35 mouse cellular contexts compared by ENCODE assay signal in genomic region chr6:102725751-102726150, GRCm38 (mm10).
"Had no signal": no experiment of that assay in that cellular context is flagged by ENCODE, and none has a peak within 500 bp of the region (broad histone marks: within the 10 kb centered on the region; RNA-seq: fewer than 3 reads in every experiment).

No protein-coding gene starts in this region.

- H3K9me3 ChIP-seq: heart, embryonic 10.5 days; heart, embryonic 12.5 days; heart, embryonic 13.5 days; heart, embryonic 15.5 days; hindbrain, embryonic 10.5 days; hindbrain, embryonic 12.5 days; hindbrain, embryonic 13.5 days; hindbrain, embryonic 15.5 days; kidney, embryonic 15.5 days had no signal

- H3K36me3 ChIP-seq: heart, embryonic 10.5 days; heart, embryonic 12.5 days; heart, embryonic 13.5 days; heart, embryonic 15.5 days; hindbrain, embryonic 10.5 days; hindbrain, embryonic 12.5 days; hindbrain, embryonic 13.5 days; hindbrain, embryonic 15.5 days; kidney, embryonic 15.5 days had no signal

- H3K27ac ChIP-seq: heart, embryonic 10.5 days; heart, embryonic 13.5 days; heart, embryonic 15.5 days; hindbrain, embryonic 10.5 days; hindbrain, embryonic 12.5 days; hindbrain, embryonic 13.5 days; hindbrain, embryonic 14.5 days; hindbrain, embryonic 15.5 days; hindbrain, postnatal 0 days; kidney, embryonic 15.5 days; kidney, postnatal 0 days; layer of hippocampus, adult 2 months; left cerebral cortex, adult 2 months had no signal

- H3K27me3 ChIP-seq: heart, embryonic 12.5 days; heart, embryonic 13.5 days; heart, embryonic 15.5 days; hindbrain, embryonic 12.5 days; hindbrain, embryonic 13.5 days; hindbrain, embryonic 15.5 days; kidney, embryonic 15.5 days had no signal

- H3K9ac ChIP-seq: heart, embryonic 12.5 days; heart, embryonic 13.5 days; heart, embryonic 15.5 days; hindbrain, embryonic 12.5 days; hindbrain, embryonic 13.5 days; hindbrain, embryonic 14.5 days; hindbrain, embryonic 15.5 days; kidney, embryonic 15.5 days had no signal

- H3K4me3 ChIP-seq: heart, embryonic 10.5 days; heart, embryonic 12.5 days; heart, embryonic 13.5 days; heart, embryonic 15.5 days; hindbrain, embryonic 10.5 days; hindbrain, embryonic 12.5 days; hindbrain, embryonic 13.5 days; hindbrain, embryonic 15.5 days; kidney, embryonic 15.5 days; layer of hippocampus, adult 2 months; left cerebral cortex, adult 2 months had no signal

- H3K4me2 ChIP-seq: heart, embryonic 11.5 days; heart, embryonic 12.5 days; heart, embryonic 13.5 days; heart, embryonic 15.5 days; hindbrain, embryonic 12.5 days; hindbrain, embryonic 13.5 days; hindbrain, embryonic 14.5 days; hindbrain, embryonic 15.5 days; kidney, embryonic 15.5 days had no signal

- DNase-seq: heart, postnatal 10 days; heart, postnatal 14 days; heart, postnatal 36 days; heart, postnatal 4 days; kidney, adult 11 months; kidney, adult 18-20 months; kidney, adult 2 months; kidney, adult 8-10 months; kidney, adult 9 months; kidney, postnatal 10 days; kidney, postnatal 14 days; kidney, postnatal 25 days; kidney, postnatal 36 days; kidney, postnatal 4 days; layer of hippocampus, adult 9-11 months; layer of hippocampus, postnatal 36 days had no signal

- H3K4me1 ChIP-seq: heart, embryonic 10.5 days; heart, embryonic 12.5 days; heart, embryonic 13.5 days; heart, embryonic 15.5 days; hindbrain, embryonic 10.5 days; hindbrain, embryonic 12.5 days; hindbrain, embryonic 13.5 days; hindbrain, embryonic 15.5 days; kidney, embryonic 15.5 days had no signal

- ATAC-seq: hindbrain, embryonic 16.5 days; hindbrain, postnatal 0 days; inflammation-experienced regulatory T-cells, adult 6 months; intestine, embryonic 16.5 days; intestine, postnatal 0 days had no signal
